Mouse (Mus musculus): ENCODE measurements around the gene Tssk3.

GRCm38 (mm10) chr4:129508237-129508515 lies 17.4 kb upstream of the Tssk3 start:
- TF ChIP-seq CTCF (IDR thresholded peaks at IDR 0.05; ENCODE audit: low read depth, low read length) (no peak), GATA1 (IDR thresholded peaks at IDR 0.05; ENCODE audit: borderline replicate concordance, low read length) (no peak), GATA2 (IDR thresholded peaks at IDR 0.05; ENCODE audit: borderline replicate concordance, low read depth, low read length) (no peak), TAL1 (conservative IDR thresholded peaks at IDR 0.05; ENCODE audit: low read depth, low read length) (no peak)
